Mouse (Mus musculus) 3134 (cell line): ENCODE measurements around the gene Cyth1.

Source experiments
- DNase-seq: peaks from one replicate; pipeline ENCODE4 v3.0.0-alpha.2; 2011; ENCODE audit warnings: low spot score; ENCODE audit not compliant: insufficient read length; ENCODE audit errors: extremely low read depth

Gene Cyth1

GRCm38 (mm10) chr11:118130534-118130933 is 117.9 kb downstream of the Cyth1 start, which contains the start of gene Dnah17:
Gene Dnah17, minus strand, starts transcription at chr11:118130634.
- DNase-seq = no peak

- DNase-seq = no peak
These were observed 118.6 kb downstream of the Cyth1 start for GRCm38 (mm10) chr11:118129812-118130211.

- DNase-seq = no peak
These were observed 126.8 kb downstream of the Cyth1 start for GRCm38 (mm10) chr11:118121592-118121991.

GRCm38 (mm10) chr11:118118777-118119176 is 129.6 kb downstream of the Cyth1 start:
- DNase-seq = no peak

- DNase-seq = no peak
These were observed 133.7 kb downstream of the Cyth1 start for GRCm38 (mm10) chr11:118114581-118115110.

GRCm38 (mm10) chr11:118113516-118114205 is 134.7 kb downstream of the Cyth1 start:
- no peak for DNase-seq

- peak; percentile 60 for DNase-seq
These were observed 144.4 kb downstream of the Cyth1 start for GRCm38 (mm10) chr11:118104001-118104400.

GRCm38 (mm10) chr11:118103383-118103782 is 145.0 kb downstream of the Cyth1 start:
- no peak for DNase-seq

- peak; percentile 71 for DNase-seq
These were observed 145.6 kb downstream of the Cyth1 start for GRCm38 (mm10) chr11:118102838-118103237.

- DNase-seq = no peak
These were observed 147.3 kb downstream of the Cyth1 start for GRCm38 (mm10) chr11:118101133-118101532.

- DNase-seq = no peak
These were observed 151.7 kb downstream of the Cyth1 start for GRCm38 (mm10) chr11:118096736-118097135.

GRCm38 (mm10) chr11:118095004-118095403 is 153.4 kb downstream of the Cyth1 start:
- no peak for DNase-seq

- DNase-seq = no peak
These were observed 157.3 kb downstream of the Cyth1 start for GRCm38 (mm10) chr11:118091002-118091670.

- no peak for DNase-seq
These were observed 159.5 kb downstream of the Cyth1 start for GRCm38 (mm10) chr11:118088896-118089295.

GRCm38 (mm10) chr11:118085961-118086360 is 162.4 kb downstream of the Cyth1 start:
- DNase-seq = no peak

- DNase-seq = no peak
These were observed 163.2 kb downstream of the Cyth1 start for GRCm38 (mm10) chr11:118085176-118085575.

- DNase-seq = no peak
These were observed 164.1 kb downstream of the Cyth1 start for GRCm38 (mm10) chr11:118084266-118084665.

- no peak for DNase-seq
These were observed 164.6 kb downstream of the Cyth1 start for GRCm38 (mm10) chr11:118083811-118084210.

GRCm38 (mm10) chr11:118082294-118082693 is 166.1 kb downstream of the Cyth1 start:
- DNase-seq = no peak
